Mouse (Mus musculus): ENCODE data around the gene Slc5a4a.
A peak's percentile ranks its signal among the peaks of the same experiment; 100 is the strongest.

Gene Slc5a4a

DNA sequence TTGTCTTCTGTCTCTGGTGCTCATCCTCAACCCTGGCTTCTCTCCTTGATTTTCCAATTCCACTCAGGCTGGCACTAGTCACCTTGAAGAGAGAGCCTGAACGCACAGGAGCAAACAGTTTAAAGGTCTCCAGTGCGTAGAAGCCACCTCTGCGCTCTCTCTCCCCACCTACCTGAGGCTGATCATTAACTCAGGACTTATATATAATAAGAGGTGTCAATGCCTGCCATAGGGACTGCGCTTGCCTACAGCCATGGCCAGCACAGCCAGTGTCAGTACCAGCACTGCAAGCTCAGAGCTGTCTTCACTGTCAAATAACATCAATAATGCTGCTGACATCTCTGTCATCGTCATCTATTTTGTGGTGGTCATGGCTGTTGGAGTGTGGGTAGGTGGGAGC, at the start of gene Slc5a4a:
TSS of gene Slc5a4a (plus strand) at position 174 of the 400 bp plus-strand sequence.
- DNase-seq (ENCODE audit: low spot score), result no peak

DNA sequence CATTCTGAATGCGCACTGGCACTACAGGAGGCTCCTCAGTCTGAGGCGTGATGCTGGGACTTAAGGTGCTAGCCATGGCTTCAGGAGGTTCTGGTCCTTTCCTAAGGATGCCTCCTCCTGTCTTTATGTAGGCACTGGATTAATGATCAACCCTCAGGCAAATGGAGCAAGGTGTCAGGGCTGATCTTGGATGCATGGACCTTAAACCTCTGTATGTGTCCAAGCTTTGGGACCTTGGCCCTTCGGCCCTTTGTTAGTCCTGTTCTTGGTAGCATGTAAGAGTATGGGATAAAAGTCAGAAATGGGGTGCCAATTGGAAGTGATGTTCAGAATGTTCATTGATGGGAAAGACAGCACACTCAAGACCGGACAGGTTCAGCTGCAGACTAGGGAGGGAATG, 36.4 kb upstream of the Slc5a4a start, which contains the start of gene Slc5a4b:
TSS of gene Slc5a4b (minus strand) at position 101 of the 400 bp plus-strand sequence.
- no peak for DNase-seq (ENCODE audit: low spot score)

DNA sequence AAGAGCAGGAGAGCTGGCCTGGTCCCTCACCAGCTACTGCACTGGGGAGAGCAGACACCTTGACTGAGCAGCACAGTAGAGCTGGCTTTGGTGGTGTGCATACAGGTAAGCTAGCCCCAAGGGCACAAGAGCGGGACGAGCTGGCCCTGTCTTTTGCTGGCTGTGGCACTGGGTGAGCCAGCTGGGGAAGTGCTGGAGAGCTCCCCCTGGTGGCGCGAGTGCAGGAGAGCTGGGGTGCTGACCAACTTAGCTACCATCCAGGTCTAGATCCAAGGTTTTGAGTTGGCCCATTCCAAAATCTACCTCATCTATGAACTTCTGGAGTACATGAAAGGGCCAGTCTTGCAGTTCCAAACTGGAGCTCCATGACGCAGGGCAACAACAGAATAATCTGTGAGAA, 29.3 kb upstream of the Slc5a4a start:
- peak; percentile 72 for DNase-seq (ENCODE audit: low spot score)

DNA sequence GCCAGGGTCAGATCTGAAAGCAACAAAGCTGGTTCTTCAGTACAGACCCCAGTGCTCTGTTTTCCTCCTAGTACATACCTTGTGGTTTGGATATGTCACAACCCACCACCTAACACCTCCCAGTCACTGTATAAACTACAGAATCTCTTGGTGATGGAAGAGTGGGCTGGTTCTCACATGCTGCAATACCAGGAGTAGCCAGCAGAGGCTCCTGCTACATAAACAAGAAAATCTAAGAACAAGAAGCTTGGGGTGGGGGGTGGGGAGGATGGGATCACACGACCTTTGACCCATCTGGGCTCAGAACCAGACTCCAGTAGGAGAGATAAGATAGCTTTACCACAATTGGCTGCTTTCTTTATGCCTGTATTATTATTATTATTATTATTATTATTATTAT, 28.5 kb upstream of the Slc5a4a start:
- DNase-seq (ENCODE audit: low spot score), result no peak

DNA sequence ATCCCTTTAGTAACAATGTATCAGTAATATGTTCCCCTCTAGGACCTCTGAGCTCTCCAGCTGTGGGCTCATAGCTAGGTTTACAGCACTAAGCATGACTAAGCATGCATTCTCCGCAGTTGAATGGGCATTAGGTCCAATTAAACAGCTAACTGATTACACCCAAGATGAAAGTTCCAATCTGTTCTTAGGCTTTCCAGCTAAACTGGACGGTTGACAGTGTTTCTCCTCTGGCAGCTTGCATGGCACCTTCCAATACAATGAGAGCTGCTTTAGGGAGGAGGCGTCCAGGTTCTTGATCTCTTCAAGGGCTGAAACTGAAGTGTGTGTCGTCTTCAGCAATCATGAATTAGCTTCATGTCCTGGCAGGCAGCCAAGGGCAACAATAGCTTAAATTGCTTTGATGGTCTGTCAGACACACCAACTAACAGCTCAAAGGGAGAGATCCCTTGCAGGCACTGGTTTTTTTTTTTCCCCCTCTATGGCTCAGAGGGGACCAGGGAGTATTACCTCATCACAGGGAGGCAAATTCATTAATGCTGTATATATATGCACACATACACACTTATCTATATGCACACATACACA, 27.0 kb upstream of the Slc5a4a start:
- DNase-seq (ENCODE audit: low spot score), result no peak

DNA sequence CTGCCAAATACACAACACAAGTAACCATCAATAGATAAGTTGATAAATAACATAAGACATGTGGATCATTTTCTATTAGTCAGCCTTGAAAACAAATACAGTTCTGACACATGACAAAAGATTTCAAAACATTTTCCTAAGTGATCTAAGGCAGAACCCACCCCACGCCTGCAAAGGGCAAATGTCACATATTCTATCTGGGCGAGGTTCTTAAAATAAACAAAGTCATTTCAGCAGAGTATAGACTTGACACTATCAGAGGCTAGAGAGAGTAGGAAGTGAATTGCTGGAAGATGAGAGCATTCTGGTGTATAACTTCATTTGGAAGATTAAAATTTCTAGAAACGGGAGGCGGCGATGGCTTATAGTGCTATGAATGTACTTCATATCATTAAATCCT, 25.8 kb upstream of the Slc5a4a start:
- no peak for DNase-seq (ENCODE audit: low spot score)

DNA sequence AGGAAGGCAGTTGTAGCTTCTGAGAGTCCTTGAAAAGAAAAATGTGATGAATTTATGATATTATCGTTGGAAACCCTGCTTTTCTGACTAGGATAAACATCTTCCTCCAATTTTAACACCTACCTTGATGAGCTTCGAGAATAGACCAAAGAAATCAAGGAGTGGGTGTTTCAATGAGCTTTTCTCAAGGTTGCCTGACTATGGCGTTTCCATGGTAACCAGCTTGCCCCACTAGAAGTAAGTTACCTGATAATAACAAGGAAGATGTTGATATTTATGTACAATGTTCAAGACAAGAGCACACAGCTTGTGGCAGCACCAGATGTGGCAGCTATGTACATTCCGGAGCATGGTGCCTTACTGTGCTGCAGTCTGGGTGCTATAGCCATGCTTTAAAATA, 14.7 kb upstream of the Slc5a4a start:
- DNase-seq (ENCODE audit: low spot score), result no peak

DNA sequence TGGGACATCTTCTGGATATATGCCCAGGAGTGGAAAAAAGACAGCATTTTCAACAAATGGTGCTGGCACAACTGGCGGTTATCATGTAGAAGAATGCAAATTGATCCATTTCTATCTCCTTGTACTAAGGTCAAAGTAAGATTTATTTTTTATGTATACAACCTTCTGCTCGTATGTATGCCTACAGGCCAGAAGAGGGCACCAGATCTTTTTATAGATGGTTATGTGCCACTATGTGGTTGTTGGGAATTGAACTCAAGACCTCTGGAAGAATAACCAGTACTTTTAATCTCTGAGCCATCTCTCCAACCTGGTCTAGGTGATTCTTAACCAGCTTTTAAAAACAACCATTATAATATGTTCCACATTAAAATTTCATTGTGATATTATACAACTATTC, 10.9 kb upstream of the Slc5a4a start:
- DNase-seq (ENCODE audit: low spot score), result no peak

DNA sequence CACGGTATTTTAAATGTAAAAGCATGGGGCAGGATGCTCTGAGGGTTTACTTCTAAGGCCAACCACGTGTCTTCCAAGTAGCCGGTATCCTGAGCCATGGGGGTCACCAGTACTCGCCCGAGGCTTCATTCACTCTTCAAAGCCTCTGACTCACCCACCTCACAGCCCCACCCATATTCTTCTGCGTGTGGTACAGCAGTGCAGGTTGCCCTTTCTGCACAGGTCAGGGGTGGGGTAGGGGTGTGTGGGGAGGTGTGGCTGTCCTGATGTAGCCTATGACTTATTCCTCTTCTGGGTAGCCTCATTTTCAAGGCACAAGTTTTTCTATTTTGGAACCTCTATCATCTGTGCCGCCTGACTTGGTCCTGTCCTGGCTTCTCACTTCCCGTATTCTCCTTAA, 405 bp upstream of the Slc5a4a start:
- no peak for DNase-seq (ENCODE audit: low spot score)

DNA sequence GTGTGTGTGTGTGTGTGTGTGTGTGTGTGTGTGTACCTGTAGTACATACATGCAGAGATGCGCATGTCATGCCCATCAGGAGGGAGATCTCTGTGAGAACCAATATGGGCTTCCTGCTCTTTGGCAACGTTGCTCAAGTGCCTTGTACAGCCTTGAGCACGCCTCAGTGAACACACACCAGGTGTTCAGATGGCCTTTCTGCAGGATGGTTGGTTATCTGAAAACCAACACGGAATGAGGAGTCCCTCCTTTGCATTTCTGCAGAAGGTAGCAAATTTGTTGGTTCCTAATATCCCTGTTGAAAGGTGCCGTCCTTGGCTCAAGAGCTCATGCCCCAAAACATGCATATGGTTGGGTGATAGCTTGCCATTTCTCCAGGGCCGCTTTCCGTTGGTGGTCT, 8.7 kb downstream of the Slc5a4a start:
- DNase-seq (ENCODE audit: low spot score), result no peak

DNA sequence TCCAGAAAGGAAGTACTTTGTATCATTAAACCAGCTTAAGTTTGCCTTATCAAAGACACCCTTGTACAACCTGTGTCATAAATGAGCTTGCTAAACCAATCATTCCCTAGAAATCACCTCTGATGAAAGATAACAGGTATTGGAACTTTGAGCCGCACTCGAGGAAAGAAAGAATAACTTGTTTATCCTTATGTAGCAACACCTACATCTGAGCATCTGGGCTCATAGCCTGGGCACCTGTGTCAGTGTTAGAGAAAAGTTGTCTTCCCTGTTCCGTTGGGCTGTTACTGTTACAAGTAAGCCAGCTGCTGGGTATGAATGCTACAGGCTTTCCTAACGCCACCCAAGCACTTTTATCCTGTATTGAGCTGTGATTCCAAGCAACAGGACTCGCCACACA, 10.3 kb downstream of the Slc5a4a start:
- peak; percentile 28 for DNase-seq (ENCODE audit: low spot score)

DNA sequence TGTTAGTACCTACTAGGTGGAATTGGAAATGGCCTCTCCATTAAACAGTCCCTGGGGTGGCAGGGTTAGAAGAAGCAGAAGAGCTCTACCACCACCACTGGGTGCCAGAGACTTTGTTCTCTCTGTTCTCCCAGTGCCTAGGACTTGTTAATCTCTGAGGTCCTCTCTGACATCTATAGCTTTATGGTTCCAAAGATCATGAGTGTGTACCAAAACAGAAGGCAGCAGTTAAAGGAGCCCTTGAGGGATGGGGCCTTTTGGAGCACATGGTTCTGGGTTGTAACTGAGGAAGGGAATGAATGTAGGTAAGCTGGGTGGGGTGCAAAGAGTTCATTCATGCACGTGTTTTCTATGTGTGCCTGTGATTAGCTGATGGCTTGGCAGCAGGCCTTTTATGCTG, 10.8 kb downstream of the Slc5a4a start:
- no peak for DNase-seq (ENCODE audit: low spot score)

DNA sequence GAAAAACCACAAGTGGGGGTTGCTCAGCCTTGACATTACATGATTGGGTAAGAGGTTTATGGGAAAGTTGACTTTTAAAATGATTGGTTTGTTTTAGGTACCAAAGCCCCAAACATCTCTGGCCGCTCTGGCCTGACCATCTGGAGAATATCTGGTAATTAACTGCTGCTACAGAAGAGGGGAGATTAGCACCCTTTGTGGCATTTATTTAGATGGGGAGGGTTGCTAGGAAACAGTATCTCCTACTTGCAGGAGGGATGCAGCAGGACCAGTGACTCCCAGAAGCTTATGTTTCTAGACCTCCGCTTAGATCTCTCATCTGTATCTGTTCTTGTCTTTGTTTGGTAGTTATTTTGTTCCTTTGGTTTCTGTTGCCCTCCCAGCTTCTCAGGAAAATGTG, 27.6 kb downstream of the Slc5a4a start:
- no peak for DNase-seq (ENCODE audit: low spot score)

DNA sequence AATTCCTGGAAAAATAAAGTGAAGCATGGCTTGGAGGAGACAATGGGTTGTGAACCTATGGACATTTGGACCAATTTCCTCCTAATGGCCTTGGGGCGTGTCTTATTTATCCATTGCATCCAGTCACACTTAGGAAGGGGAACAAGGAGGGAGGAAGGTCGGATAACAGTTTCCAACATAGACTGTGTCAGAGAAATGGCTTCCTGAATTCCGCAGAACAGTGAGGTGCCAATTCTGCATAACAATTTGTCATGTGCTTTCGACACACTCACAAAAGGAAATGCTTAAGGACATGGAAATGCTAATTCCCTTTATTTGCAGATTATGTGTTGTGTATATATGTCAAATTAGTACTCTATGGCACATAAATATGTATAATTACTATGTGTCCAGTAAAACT, 38.0 kb downstream of the Slc5a4a start:
- DNase-seq (ENCODE audit: low spot score), result no peak

DNA sequence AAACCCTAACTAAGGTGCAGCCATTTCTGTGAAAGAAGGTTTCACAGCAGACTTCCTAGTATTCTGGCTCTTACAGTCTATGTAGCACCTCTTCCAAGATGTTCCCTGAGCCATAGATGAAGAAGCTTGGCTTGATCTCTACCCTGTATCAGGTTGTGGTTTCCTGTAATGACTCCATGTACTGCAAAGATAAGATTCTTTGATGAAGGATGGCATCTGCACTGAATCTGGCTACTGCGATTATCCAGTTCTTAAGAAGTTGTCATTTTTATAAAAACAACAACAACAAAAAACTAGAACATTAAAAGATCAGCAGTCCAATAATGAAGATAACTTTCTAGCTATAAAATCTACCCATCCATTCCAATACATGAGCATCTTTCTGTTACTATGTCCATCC, 40.8 kb downstream of the Slc5a4a start:
- DNase-seq (ENCODE audit: low spot score), result no peak

DNA sequence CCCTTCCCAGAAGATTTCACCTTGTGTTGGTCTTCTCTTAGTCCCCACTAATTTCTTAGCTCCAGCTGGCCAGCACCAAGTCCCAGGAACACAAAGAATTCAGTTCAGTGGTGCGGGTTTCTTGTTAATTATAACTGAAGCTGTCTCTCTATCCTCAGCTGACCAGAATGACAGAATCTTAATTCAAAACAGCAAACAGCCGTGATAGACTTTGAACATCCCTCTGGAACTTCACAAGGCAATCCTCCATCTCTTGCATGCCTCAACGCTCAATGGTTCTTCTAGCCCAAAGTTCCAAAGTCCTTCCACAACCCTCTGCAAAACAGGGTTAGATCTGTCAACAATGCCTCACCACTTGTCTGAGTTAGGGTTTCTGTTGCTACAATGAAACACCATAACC, 54.2 kb downstream of the Slc5a4a start:
- DNase-seq (ENCODE audit: low spot score), result no peak

DNA sequence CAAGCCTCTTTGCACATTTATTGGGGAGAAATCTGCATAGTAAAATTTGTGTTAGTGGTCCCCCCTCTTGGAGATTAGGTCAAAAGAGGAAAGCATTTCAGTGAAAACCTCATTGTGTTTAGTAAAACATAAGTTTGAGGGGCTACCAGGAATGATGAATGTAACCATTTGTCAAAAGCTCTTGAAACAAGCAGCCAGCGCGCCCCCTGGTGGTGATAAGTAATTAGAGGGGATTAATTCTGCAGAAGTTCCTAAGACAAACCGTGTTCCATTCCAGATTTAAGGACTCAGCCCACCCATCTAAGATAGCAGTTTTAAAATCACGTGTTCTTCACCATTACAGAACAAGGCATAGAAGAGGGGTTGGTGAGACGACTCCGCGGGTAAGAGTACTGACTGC, 54.7 kb downstream of the Slc5a4a start:
- DNase-seq (ENCODE audit: low spot score), result peak; percentile 67

DNA sequence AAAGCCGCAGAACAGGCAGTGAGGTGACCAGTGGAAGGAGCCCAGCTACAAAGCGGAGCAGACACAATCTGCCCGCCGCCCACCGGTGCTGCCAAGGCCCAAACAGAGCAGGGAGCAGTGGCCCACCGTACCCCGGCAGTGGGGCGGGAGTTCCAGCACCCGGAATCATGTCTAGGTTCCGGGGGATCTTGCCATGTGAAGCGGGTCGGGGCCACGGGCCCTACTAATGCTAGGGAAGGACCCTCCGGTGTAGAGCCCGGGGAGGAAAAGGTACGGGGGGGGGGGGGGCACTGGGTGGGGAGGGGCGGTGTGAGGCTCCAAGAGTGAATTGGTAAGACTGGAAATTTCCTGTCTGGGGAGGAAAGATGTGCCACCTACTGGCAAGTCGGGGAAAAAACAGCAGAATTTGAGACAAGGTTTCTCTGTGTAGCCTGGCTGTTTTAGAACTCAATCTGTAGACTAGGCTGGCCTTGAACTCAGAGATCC, 56.6 kb downstream of the Slc5a4a start:
- DNase-seq (ENCODE audit: low spot score), result no peak

DNA sequence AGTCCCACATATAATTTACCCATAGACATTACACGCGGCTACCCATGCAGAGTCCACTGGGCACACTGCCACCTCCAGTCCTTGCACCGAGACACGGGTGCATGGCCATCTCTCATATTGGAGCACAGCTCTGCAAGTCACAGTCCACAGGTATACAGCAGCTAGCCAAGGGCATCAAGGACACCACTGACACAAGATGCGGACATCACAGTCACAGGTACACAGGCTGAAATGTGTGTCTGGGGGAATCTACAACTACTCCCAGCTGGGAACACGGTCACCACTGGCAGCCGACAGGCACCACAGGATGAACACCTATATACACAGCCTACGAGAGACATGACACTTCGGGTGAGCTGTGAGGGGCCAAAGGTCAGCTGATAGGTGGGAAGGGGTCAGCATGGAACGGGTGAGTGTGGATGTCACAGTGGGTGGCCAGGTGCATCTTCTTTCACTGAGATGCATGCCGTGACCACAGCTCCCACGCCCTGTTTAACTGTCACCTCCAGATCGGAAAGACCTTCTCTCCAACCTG, 60.1 kb downstream of the Slc5a4a start:
- DNase-seq (ENCODE audit: low spot score), result no peak

DNA sequence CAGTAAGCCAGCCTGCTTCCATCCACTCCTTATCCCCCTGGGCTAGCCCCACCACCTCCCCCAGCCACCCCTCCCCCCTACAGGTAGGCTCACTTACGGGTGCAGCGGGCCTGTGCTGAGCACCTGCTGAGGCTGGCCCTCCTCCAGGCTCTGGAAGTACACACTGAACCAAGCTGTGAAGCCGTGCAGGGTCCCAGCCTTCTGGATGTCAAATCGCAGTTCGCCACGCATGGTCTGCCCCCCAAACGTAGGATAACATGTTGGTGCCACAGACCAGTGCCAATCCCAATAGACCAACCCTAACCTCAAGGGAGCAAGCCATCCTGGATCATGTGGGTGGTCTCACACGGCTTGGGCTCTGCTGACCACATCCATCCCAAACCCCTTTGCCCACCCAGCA, 62.0 kb downstream of the Slc5a4a start:
- DNase-seq (ENCODE audit: low spot score), result no peak

DNA sequence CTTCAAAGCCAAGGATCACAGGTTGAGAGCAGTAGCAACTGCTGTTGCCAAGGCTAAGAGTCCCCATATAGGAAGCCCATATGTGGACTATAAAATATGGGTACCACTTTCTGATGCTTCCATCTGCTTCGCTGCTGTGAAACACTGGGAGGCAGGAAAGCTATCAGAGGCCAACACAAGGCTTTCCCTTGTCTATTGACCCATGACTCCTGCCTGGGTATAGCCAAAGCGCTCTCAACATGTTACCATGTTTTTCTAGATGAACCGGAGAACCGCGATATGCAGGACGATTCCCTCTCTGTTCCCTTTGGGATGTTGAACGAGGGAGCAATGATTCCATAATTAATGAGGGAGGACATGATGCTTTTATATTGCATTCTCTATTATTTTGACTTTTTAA, 63.6 kb downstream of the Slc5a4a start:
- no peak for DNase-seq (ENCODE audit: low spot score)

DNA sequence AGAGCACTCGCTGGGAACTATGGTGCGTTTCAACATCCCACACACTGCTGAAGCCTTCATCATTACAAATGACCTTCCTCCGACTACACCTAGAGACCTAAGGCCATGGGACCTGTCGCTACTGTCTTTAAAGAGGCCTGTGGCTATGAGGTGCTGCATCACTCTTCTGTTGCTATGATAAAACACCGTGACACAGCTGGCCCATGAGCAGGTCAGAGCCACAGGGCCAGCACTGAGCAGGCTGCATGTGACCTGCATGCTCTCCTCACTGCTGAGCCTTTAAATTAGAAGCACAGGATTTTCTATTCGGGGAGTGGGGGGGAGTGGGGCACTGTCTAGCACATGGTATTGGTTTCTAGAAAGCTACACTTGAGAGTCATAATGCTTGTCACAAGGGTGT, 64.9 kb downstream of the Slc5a4a start:
- DNase-seq (ENCODE audit: low spot score), result no peak

DNA sequence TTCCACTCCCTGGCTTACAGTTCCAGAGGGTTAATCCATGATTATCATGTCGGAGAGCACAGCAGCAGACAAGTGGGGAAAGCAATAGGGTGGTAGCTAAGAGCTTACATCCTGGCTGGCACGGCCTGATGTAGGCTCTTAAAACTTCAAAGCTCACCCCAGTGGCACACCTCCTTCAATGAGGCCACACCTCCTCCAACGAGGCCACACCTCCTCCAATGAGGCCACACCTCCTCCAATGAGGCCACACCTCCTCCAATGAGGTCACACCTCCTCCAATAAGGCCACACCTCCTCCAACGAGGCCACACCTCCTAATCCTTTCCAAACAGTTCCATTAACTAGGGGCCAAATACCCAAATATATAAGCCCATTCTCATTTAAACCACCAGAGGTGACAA, 66.9 kb downstream of the Slc5a4a start:
- no peak for DNase-seq (ENCODE audit: low spot score)

DNA sequence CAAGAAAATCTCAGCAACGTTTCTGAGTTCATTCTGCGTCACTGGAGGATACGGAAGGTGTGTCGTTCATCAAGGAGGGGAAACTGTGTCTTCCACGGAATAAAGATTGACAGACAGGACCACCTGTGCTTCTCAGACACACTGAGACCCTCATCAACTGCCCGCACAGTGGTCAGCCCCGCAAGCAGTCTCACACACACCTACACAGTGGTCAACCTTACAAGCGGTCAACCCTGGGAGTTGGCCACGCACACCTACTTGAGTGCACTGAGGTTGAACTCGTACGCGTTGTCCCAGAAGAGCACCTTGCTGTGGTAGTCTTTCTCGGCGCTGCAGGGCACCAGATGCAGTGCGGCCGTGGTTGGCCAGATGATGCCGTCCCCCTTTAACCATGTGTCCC, 69.8 kb downstream of the Slc5a4a start:
- DNase-seq (ENCODE audit: low spot score), result no peak

Data from testis, postnatal 14 days (tissue).